10 mouse cellular contexts compared by ENCODE assay signal in the genomic region with DNA sequence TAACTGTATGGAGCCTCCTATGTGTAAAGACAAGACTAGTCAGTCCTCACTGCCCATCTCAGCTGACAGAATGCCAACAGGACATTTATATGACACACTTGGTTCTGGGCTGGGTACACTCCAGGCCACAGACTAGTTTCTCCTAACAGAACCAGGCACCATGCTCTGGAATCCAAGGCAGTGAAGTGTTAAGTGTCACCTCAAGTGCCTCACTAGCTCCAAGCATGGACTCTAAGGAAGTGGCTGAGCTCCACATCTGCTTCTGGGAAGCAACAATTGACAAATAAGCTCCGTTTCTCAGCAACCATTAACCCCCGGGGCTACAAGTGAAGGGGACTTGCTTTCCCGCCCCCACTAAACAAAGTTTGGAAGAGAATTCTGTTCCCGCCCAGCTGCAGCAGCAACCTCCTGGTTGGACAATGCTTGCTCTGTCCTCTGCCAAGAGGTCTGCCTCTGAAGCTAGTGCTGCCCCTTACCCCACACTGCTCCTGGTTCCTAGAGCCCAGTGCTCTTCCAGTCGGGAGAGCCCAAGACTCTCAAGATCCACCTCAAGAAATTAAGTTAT. TPM values are rescaled to one million over a fixed set of nuclear protein-coding genes. Genes with fewer than 3 reads are reported as not detected.
DNase-seq lines count a peak whose midpoint lies in the region; ATAC-seq lines count a peak whose summit lies in the region.
"Had no signal": no experiment of that assay in that cellular context is flagged by ENCODE, and none has a peak within 500 bp of the region (broad histone marks: within the 10 kb centered on the region; RNA-seq: fewer than 3 reads in every experiment).

No protein-coding gene starts in this region.

- H3K27ac ChIP-seq in forebrain, embryonic 14.5 days (ENCODE audit: low read depth, low read length) = no peak overlapping the region
- H3K27ac ChIP-seq in midbrain, embryonic 16.5 days (ENCODE audit: low read length) = no peak overlapping the region

- no peaks in the 10 kb centered on the region for H3K27me3 ChIP-seq in forebrain, embryonic 14.5 days (replicated peaks; ENCODE audit: control insufficient read depth, insufficient read depth, low read length)
- H3K27me3 ChIP-seq in midbrain, embryonic 16.5 days (ENCODE audit: control insufficient read depth, insufficient read depth, low read depth, low read length) = peaks cover 6% of the 10 kb centered on the region

- no peaks in the 10 kb centered on the region for H3K9me3 ChIP-seq in forebrain, embryonic 14.5 days (replicated peaks; ENCODE audit: control insufficient read depth, low read length)
- H3K9me3 ChIP-seq in midbrain, embryonic 16.5 days (replicated peaks; ENCODE audit: control insufficient read depth, low read length, poor library complexity, severe bottlenecking) = no peaks in the 10 kb centered on the region

- peaks cover 11% of the 10 kb centered on the region for H3K4me1 ChIP-seq in forebrain, embryonic 14.5 days (ENCODE audit: control insufficient read depth, insufficient read depth, low read length)
- H3K4me1 ChIP-seq in midbrain, embryonic 16.5 days (ENCODE audit: control insufficient read depth, insufficient read depth, low read length) = peaks cover 8% of the 10 kb centered on the region; the same call in 1 of the 2 replicates

- H3K4me3 ChIP-seq in forebrain, embryonic 14.5 days (ENCODE audit: low read depth, low read length) = no peak overlapping the region
- no peak overlapping the region for H3K4me3 ChIP-seq in midbrain, embryonic 16.5 days (ENCODE audit: low read depth, low read length)

- peaks cover 51% of the 10 kb centered on the region for H3K36me3 ChIP-seq in forebrain, embryonic 14.5 days (ENCODE audit: control insufficient read depth, insufficient read depth, low read length)
- H3K36me3 ChIP-seq in midbrain, embryonic 16.5 days (ENCODE audit: control insufficient read depth, insufficient read depth, low read length) = peaks cover 32% of the 10 kb centered on the region

- no peak for ATAC-seq in forebrain, embryonic 14.5 days
- ATAC-seq in midbrain, embryonic 16.5 days = no peak

- H3K4me2 ChIP-seq in forebrain, embryonic 14.5 days (ENCODE audit: low read length) = no peak overlapping the region
- no peak overlapping the region for H3K4me2 ChIP-seq in midbrain, embryonic 16.5 days (ENCODE audit: low read length)

- peak; percentile 23 to 33 for DNase-seq in kidney, postnatal 4 days
- no peak for DNase-seq in kidney, adult 8-10 months
- peak; percentile 54 for DNase-seq in embryo, embryonic 11 days
- DNase-seq in gastrocnemius, postnatal 10 days = peak; percentile 27
- peak; percentile 74 for DNase-seq in skeletal muscle tissue, adult 2 months (ENCODE audit: low read depth, low spot score)
- DNase-seq in forebrain, embryonic 14.5 days (ENCODE audit: low spot score) = no peak
- DNase-seq: cerebellum, adult 11-12 months; lung, adult 18-20 months; right cerebral cortex, postnatal 4 days had no signal

- no peak overlapping the region for H3K9ac ChIP-seq in forebrain, embryonic 14.5 days (ENCODE audit: low read length)
- no peak overlapping the region for H3K9ac ChIP-seq in midbrain, embryonic 16.5 days (ENCODE audit: low read depth, low read length)

- WGBS in forebrain, embryonic 14.5 days = 25% methylated on average over 5 of the region's 5 CpGs
- 35% methylated on average over 5 of the region's 5 CpGs for WGBS in midbrain, embryonic 16.5 days

RNA-seq across cellular contexts. Expression of gene Tns2, which starts 2.1 kb away (rescaled TPM):
- 10 to 100 TPM; 38.8 to 41.9 TPM for total RNA-seq in gastrocnemius, postnatal 10 days (2021)
- 5.5 and 8.2 TPM in 2 replicates for polyA plus RNA-seq in forebrain, embryonic 14.5 days (2014; fragmentation: Nextera tagmentation; extraction: Ambion mirVana)
- polyA plus RNA-seq in midbrain, embryonic 16.5 days (2015; fragmentation: Nextera tagmentation; extraction: Ambion mirVana) = 7.4 and 9.4 TPM in 2 replicates

RNA-seq across cellular contexts. Expression of gene Eif4b, which starts 24.5 kb away (rescaled TPM):
- total RNA-seq in gastrocnemius, postnatal 10 days (2021) = 100 to 1,000 TPM; 151 to 152 TPM
- polyA plus RNA-seq in forebrain, embryonic 14.5 days (2014; fragmentation: Nextera tagmentation; extraction: Ambion mirVana) = 99.3 and 100 TPM in 2 replicates
- 87.3 and 90.0 TPM in 2 replicates for polyA plus RNA-seq in midbrain, embryonic 16.5 days (2015; fragmentation: Nextera tagmentation; extraction: Ambion mirVana)

RNA-seq across cellular contexts. Expression of gene Spryd3, which starts 38.0 kb away (rescaled TPM):
- 10 to 100 TPM; 14.2 to 14.8 TPM for total RNA-seq in gastrocnemius, postnatal 10 days (2021)
- polyA plus RNA-seq in forebrain, embryonic 14.5 days (2014; fragmentation: Nextera tagmentation; extraction: Ambion mirVana) = 20.9 and 28.1 TPM in 2 replicates
- 81.1 and 95.9 TPM in 2 replicates for polyA plus RNA-seq in midbrain, embryonic 16.5 days (2015; fragmentation: Nextera tagmentation; extraction: Ambion mirVana)

RNA-seq across cellular contexts. Expression of gene Igfbp6, which starts 46.1 kb away (rescaled TPM):
- total RNA-seq in gastrocnemius, postnatal 10 days (2021) = 10 to 100 TPM; 66.0 to 77.5 TPM
- polyA plus RNA-seq in forebrain, embryonic 14.5 days (2014; fragmentation: Nextera tagmentation; extraction: Ambion mirVana) = 1.3 and 1.6 TPM in 2 replicates
- 2.5 and 3.1 TPM in 2 replicates for polyA plus RNA-seq in midbrain, embryonic 16.5 days (2015; fragmentation: Nextera tagmentation; extraction: Ambion mirVana)

RNA-seq across cellular contexts. Expression of gene Soat2, which starts 52.3 kb away (rescaled TPM):
- under 1 TPM; 0.14 to 0.27 TPM for total RNA-seq in gastrocnemius, postnatal 10 days (2021)
- not detected in 2 replicates for polyA plus RNA-seq in forebrain, embryonic 14.5 days (2014; fragmentation: Nextera tagmentation; extraction: Ambion mirVana)
- 0.21 TPM in 1 of 2 replicates, not detected in the other for polyA plus RNA-seq in midbrain, embryonic 16.5 days (2015; fragmentation: Nextera tagmentation; extraction: Ambion mirVana)

Comparison
In these comparisons a context has a peak if more than half of its experiments do, and no peak if none do; other contexts are left out.
1. DNase-seq: peak in kidney, postnatal 4 days (2 of 2), embryo, embryonic 11 days (single experiment), gastrocnemius, postnatal 10 days (single experiment) and skeletal muscle tissue, adult 2 months (single experiment); none in kidney, adult 8-10 months (0 of 2) and forebrain, embryonic 14.5 days (single experiment).